Mouse (Mus musculus) MEL (cell line): Measurements from ENCODE around the gene Iqschfp. TPM values are rescaled to one million over a fixed set of nuclear protein-coding genes. Genes with fewer than 3 reads are reported as not detected.

ENCODE experiments used
- DNase-seq: peaks from one replicate; pipeline ENCODE4 v3.0.0; 2011; ENCODE audit warnings: low read depth, low spot score
- H3K27ac ChIP-seq: 2 replicates; pipeline ENCODE4 v1.5.1; 2012; ENCODE audit warnings: low read depth, mild to moderate bottlenecking, control low read depth, low read length, moderate library complexity; ENCODE audit not compliant: control insufficient read depth
- H3K27me3 ChIP-seq, 2 experiments: fragments of 150-350 bp in 1 of 2; sonication (generic) in 1 of 2; 2 replicates each; pipeline ENCODE4 v1.6.1; 2012; ENCODE audit warnings: low read length in 2 of 2, mild to moderate bottlenecking in 2 of 2, improper control_type of control experiment in 1 of 2, moderate library complexity in 1 of 2; ENCODE audit not compliant: insufficient read depth in 2 of 2, control insufficient read depth in 1 of 2
- H3K36me3 ChIP-seq, 2 experiments: 2 replicates each; pipeline ENCODE4 v1.6.1; 2012 to 2014; ENCODE audit warnings: low read length in 2 of 2, improper control_type of control experiment in 1 of 2, inconsistent platforms in 1 of 2, mild to moderate bottlenecking in 1 of 2; ENCODE audit not compliant: insufficient read depth in 2 of 2, control insufficient read depth in 1 of 2
- H3K4me1 ChIP-seq, 2 experiments: fragments of 150-350 bp in 1 of 2; sonication (generic) in 1 of 2; 2 replicates each; pipeline ENCODE4 v1.6.1; 2012; ENCODE audit warnings: low read length in 2 of 2, improper control_type of control experiment in 1 of 2, mild to moderate bottlenecking in 1 of 2; ENCODE audit not compliant: insufficient read depth in 2 of 2, control insufficient read depth in 1 of 2
- H3K4me3 ChIP-seq, 2 experiments: fragments of 150-350 bp in 1 of 2; sonication (generic) in 1 of 2; 2 replicates each; pipeline ENCODE4 v1.5.1; 2012; ENCODE audit warnings: low read depth in 2 of 2, low read length in 2 of 2, mild to moderate bottlenecking in 2 of 2, moderate library complexity in 2 of 2, control low read depth in 1 of 2, improper control_type of control experiment in 1 of 2; ENCODE audit not compliant: control insufficient read depth in 1 of 2, insufficient read depth in 1 of 2
- H3K79me2 ChIP-seq: 2 replicates; pipeline ENCODE4 v1.6.1; 2012; ENCODE audit warnings: mild to moderate bottlenecking, low read length, moderate library complexity; ENCODE audit not compliant: control insufficient read depth, poor library complexity, insufficient read depth
- H3K9ac ChIP-seq: 2 replicates; pipeline ENCODE4 v1.6.1; 2012; ENCODE audit warnings: low read depth, mild to moderate bottlenecking, control low read depth, low read length, moderate library complexity; ENCODE audit not compliant: control insufficient read depth, poor library complexity, severe bottlenecking
- H3K9me3 ChIP-seq: fragments of 150-350 bp; sonication (generic); replicated peaks from 2 replicates; pipeline ENCODE4 v1.6.1; 2012; ENCODE audit warnings: mild to moderate bottlenecking, low read length, improper control_type of control experiment, moderate library complexity; ENCODE audit not compliant: insufficient read depth
- BHLHE40 ChIP-seq: IDR thresholded peaks from 2 replicates; pipeline ENCODE4 v1.6.1; 2012; ENCODE audit warnings: low read depth, mild to moderate bottlenecking, inconsistent platforms, low read length, improper control_type of control experiment, borderline replicate concordance
- CHD1 ChIP-seq: IDR thresholded peaks from 2 replicates; pipeline ENCODE4 v1.6.1; 2012; ENCODE audit warnings: low read depth, mild to moderate bottlenecking, inconsistent platforms, low read length, improper control_type of control experiment
- CHD2 ChIP-seq: IDR thresholded peaks from 2 replicates; pipeline ENCODE4 v1.6.1; 2011; ENCODE audit warnings: low read length, improper control_type of control experiment
- ETS1 ChIP-seq: IDR thresholded peaks from 2 replicates; pipeline ENCODE4 v1.6.1; 2012; ENCODE audit warnings: low read depth, mild to moderate bottlenecking, inconsistent platforms, low read length, improper control_type of control experiment, moderate library complexity
- GABPA ChIP-seq: IDR thresholded peaks from 2 replicates; pipeline ENCODE4 v1.6.1; 2012; ENCODE audit warnings: low read depth, mild to moderate bottlenecking, inconsistent platforms, low read length, improper control_type of control experiment, moderate library complexity
- GATA1 ChIP-seq: IDR thresholded peaks from 2 replicates; pipeline ENCODE4 v1.6.1; 2011; ENCODE audit warnings: low read depth, low read length, improper control_type of control experiment
- HCFC1 ChIP-seq: IDR thresholded peaks from 2 replicates; pipeline ENCODE4 v1.6.1; 2012; ENCODE audit warnings: low read depth, mild to moderate bottlenecking, inconsistent platforms, low read length, improper control_type of control experiment, moderate library complexity
- KAT2A ChIP-seq: conservative IDR thresholded peaks from 2 replicates; pipeline ENCODE4 v1.6.1; 2012; ENCODE audit warnings: low read depth, low read length, improper control_type of control experiment, inconsistent platforms
- MEF2A ChIP-seq: IDR thresholded peaks from 2 replicates; pipeline ENCODE4 v1.6.1; 2014; ENCODE audit warnings: low read depth, mild to moderate bottlenecking, inconsistent platforms, low read length, improper control_type of control experiment; ENCODE audit not compliant: poor library complexity, insufficient replicate concordance, severe bottlenecking; ENCODE audit errors: extremely low read depth
- MYB ChIP-seq: IDR thresholded peaks from 2 replicates; pipeline ENCODE4 v1.6.1; 2011; ENCODE audit warnings: mild to moderate bottlenecking, low read depth, low read length, improper control_type of control experiment
- NELFE ChIP-seq: IDR thresholded peaks from 2 replicates; pipeline ENCODE4 v1.6.1; 2011; ENCODE audit warnings: low read depth, low read length, improper control_type of control experiment
- NRF1 ChIP-seq: IDR thresholded peaks from 2 replicates; pipeline ENCODE4 v1.6.1; 2014; ENCODE audit warnings: low read depth, mild to moderate bottlenecking, inconsistent platforms, low read length, improper control_type of control experiment, moderate library complexity; ENCODE audit not compliant: poor library complexity, insufficient read depth, severe bottlenecking
- POLR2A ChIP-seq, 2 experiments: IDR thresholded peaks; 2 replicates each; pipeline ENCODE4 v1.6.1; 2011 to 2012; ENCODE audit warnings: low read length in 2 of 2, mild to moderate bottlenecking in 2 of 2, control low read depth in 1 of 2, improper control_type of control experiment in 1 of 2, low read depth in 1 of 2, moderate library complexity in 1 of 2; ENCODE audit not compliant: control insufficient read depth in 1 of 2, insufficient read depth in 1 of 2, poor library complexity in 1 of 2
- RAD21 ChIP-seq: IDR thresholded peaks from 2 replicates; pipeline ENCODE4 v1.6.1; 2011; ENCODE audit warnings: mild to moderate bottlenecking, low read depth, low read length, improper control_type of control experiment
- SIN3A ChIP-seq: IDR thresholded peaks from 2 replicates; pipeline ENCODE4 v1.6.1; 2012; ENCODE audit warnings: low read length, improper control_type of control experiment, inconsistent platforms
- SMC3 ChIP-seq: IDR thresholded peaks from 2 replicates; pipeline ENCODE4 v1.6.1; 2011; ENCODE audit warnings: low read depth, low read length, improper control_type of control experiment
- TAL1 ChIP-seq: IDR thresholded peaks from 2 replicates; pipeline ENCODE4 v1.6.1; 2012; ENCODE audit warnings: mild to moderate bottlenecking, inconsistent platforms, low read length, moderate library complexity, mixed read lengths
- TBP ChIP-seq: IDR thresholded peaks from 2 replicates; pipeline ENCODE4 v1.8.0; 2011; ENCODE audit warnings: low read depth, low read length, improper control_type of control experiment
- TCF12 ChIP-seq: IDR thresholded peaks from 2 replicates; pipeline ENCODE4 v1.6.1; 2014; ENCODE audit warnings: low read depth, mild to moderate bottlenecking, inconsistent platforms, low read length, improper control_type of control experiment, moderate library complexity
- UBTF ChIP-seq: IDR thresholded peaks from 2 replicates; pipeline ENCODE4 v1.6.1; 2012; ENCODE audit warnings: low read depth, mild to moderate bottlenecking, inconsistent platforms, low read length, improper control_type of control experiment, moderate library complexity, borderline replicate concordance; ENCODE audit not compliant: insufficient read depth
- USF2 ChIP-seq, 2 experiments: IDR thresholded peaks; 2 replicates each; pipeline ENCODE4 v1.6.1; 2011 to 2012; ENCODE audit warnings: improper control_type of control experiment in 2 of 2, low read length in 2 of 2, borderline replicate concordance in 1 of 2, inconsistent platforms in 1 of 2, low read depth in 1 of 2, mild to moderate bottlenecking in 1 of 2; ENCODE audit not compliant: insufficient read depth in 1 of 2
- ZC3H11A ChIP-seq: IDR thresholded peaks from 2 replicates; pipeline ENCODE4 v1.6.1; 2012; ENCODE audit warnings: low read depth, mild to moderate bottlenecking, inconsistent platforms, low read length, improper control_type of control experiment
- ZMIZ1 ChIP-seq: IDR thresholded peaks from 2 replicates; pipeline ENCODE4 v1.6.1; 2012; ENCODE audit warnings: low read depth, mild to moderate bottlenecking, inconsistent platforms, low read length, improper control_type of control experiment, moderate library complexity
- ZNF384 ChIP-seq: IDR thresholded peaks from 2 replicates; pipeline ENCODE4 v1.6.1; 2012; ENCODE audit warnings: low read depth, mild to moderate bottlenecking, inconsistent platforms, low read length, improper control_type of control experiment
- polyA plus RNA-seq, 2 experiments: library from polyadenylated mRNA; stranded (reverse) in 1 of 2; unstranded in 1 of 2; fragments of >175 nt in 1 of 2; fragments of >200 nt in 1 of 2; gene quantifications; 2 replicates each; pipeline versions ENCODE4 v1.2.1 to v1.2.4; 2012; ENCODE audit warnings: low replicate concordance in 2 of 2, low read depth in 1 of 2; ENCODE audit not compliant: insufficient read length in 2 of 2, insufficient read depth in 1 of 2, missing spikeins in 1 of 2
- total RNA-seq: library from RNA; depleted of rRNA; stranded (reverse); fragments of 300-350 nt; gene quantifications from 2 replicates; pipeline ENCODE4 v1.2.3, GENCODE M21; 2012

The Iqschfp gene
- total and polyA plus RNA-seq, 3 experiments, result not detected

GRCm38 (mm10) chr3:68400121-68400520 is 508.1 kb downstream of the Iqschfp start:
- TF ChIP-seq TCF12 (no peak), RAD21 (no peak), SIN3A (no peak), POLR2A (IDR thresholded peaks at IDR 0.05; ENCODE audit: control insufficient read depth in 1 of 2, insufficient read depth in 1 of 2, low read depth in 1 of 2, low read length in 2 of 2, poor library complexity in 1 of 2) (no peak), MYB (no peak), ZMIZ1 (no peak), TBP (no peak), BHLHE40 (no peak), GABPA (no peak), TAL1 (no peak), GATA1 (no peak), ETS1 (no peak)
- no peak overlapping the region for H3K27ac ChIP-seq

GRCm38 (mm10) chr3:68403343-68403742 is 511.3 kb downstream of the Iqschfp start:
- no peaks in the 10 kb centered on the region for H3K36me3 ChIP-seq
- no peak overlapping the region for H3K4me3 ChIP-seq
- no peak for DNase-seq
- no peaks in the 10 kb centered on the region for H3K79me2 ChIP-seq
- 0 out of 4 replicates have a peak, but pooled peaks cover 0 to 1% of the 10 kb centered on the region in 2 experiments for H3K27me3 ChIP-seq
- no peaks in the 10 kb centered on the region for H3K4me1 ChIP-seq
- no peaks in the 10 kb centered on the region for H3K9me3 ChIP-seq
- no peak overlapping the region for H3K9ac ChIP-seq
- TF ChIP-seq HCFC1 (no peak), CHD2 (no peak), RAD21 (no peak), POLR2A (IDR thresholded peaks at IDR 0.05; ENCODE audit: control insufficient read depth in 1 of 2, insufficient read depth in 1 of 2, low read depth in 1 of 2, low read length in 2 of 2, poor library complexity in 1 of 2) (no peak)
- H3K27ac ChIP-seq, result no peak overlapping the region

More at GRCm38 (mm10) chr3:68400121-68400520, 508.1 kb downstream of the Iqschfp start:
- H3K36me3 ChIP-seq, result no peaks in the 10 kb centered on the region
- H3K4me1 ChIP-seq, result no peaks in the 10 kb centered on the region
- H3K9ac ChIP-seq, result no peak overlapping the region
- H3K27me3 ChIP-seq, result no peaks in the 10 kb centered on the region
- no peak for DNase-seq
- no peak overlapping the region for H3K4me3 ChIP-seq
- no peaks in the 10 kb centered on the region for H3K79me2 ChIP-seq
- no peaks in the 10 kb centered on the region for H3K9me3 ChIP-seq

GRCm38 (mm10) chr3:68403783-68404217 is 511.8 kb downstream of the Iqschfp start:
- TF ChIP-seq SMC3, result no peak
- TF ChIP-seq KAT2A, result no peak
- no peak for TF ChIP-seq GATA1
- TF ChIP-seq UBTF, result no peak
- TF ChIP-seq ZNF384, result no peak
- no peak for TF ChIP-seq NELFE
- TF ChIP-seq MEF2A, result no peak
- TF ChIP-seq ZMIZ1, result no peak
- no peak for TF ChIP-seq ZC3H11A
- no peak for TF ChIP-seq USF2 (IDR thresholded peaks at IDR 0.05; ENCODE audit: borderline replicate concordance in 1 of 2, insufficient read depth in 1 of 2, low read depth in 1 of 2, low read length in 2 of 2)
- no peak for TF ChIP-seq SIN3A
- no peak for TF ChIP-seq NRF1
- no peak for TF ChIP-seq TBP
- TF ChIP-seq CHD1, result no peak
- TF ChIP-seq, all 39 proteins: peak for 0
- H3K4me1 ChIP-seq, result no peaks in the 10 kb centered on the region
- no peaks in the 10 kb centered on the region for H3K79me2 ChIP-seq
- H3K27ac ChIP-seq, result no peak overlapping the region
- H3K9me3 ChIP-seq, result no peaks in the 10 kb centered on the region
- no peak overlapping the region for H3K9ac ChIP-seq
- H3K36me3 ChIP-seq, result no peaks in the 10 kb centered on the region
- no peak overlapping the region for H3K4me3 ChIP-seq
- 0 out of 4 replicates have a peak, but pooled peaks cover 0 to 1% of the 10 kb centered on the region in 2 experiments for H3K27me3 ChIP-seq
- no peak for DNase-seq
